Mouse (Mus musculus) embryo, embryonic 11.5 days (tissue): Measurements from ENCODE around the gene Agrn.
A peak's percentile ranks its signal among the peaks of the same experiment; 100 is the strongest.

Source experiments
- DNase-seq: peaks from one replicate; pipeline ENCODE4 v3.0.0-alpha.2; 2012; ENCODE audit warnings: low read depth, low spot score

Agrn gene

DNA sequence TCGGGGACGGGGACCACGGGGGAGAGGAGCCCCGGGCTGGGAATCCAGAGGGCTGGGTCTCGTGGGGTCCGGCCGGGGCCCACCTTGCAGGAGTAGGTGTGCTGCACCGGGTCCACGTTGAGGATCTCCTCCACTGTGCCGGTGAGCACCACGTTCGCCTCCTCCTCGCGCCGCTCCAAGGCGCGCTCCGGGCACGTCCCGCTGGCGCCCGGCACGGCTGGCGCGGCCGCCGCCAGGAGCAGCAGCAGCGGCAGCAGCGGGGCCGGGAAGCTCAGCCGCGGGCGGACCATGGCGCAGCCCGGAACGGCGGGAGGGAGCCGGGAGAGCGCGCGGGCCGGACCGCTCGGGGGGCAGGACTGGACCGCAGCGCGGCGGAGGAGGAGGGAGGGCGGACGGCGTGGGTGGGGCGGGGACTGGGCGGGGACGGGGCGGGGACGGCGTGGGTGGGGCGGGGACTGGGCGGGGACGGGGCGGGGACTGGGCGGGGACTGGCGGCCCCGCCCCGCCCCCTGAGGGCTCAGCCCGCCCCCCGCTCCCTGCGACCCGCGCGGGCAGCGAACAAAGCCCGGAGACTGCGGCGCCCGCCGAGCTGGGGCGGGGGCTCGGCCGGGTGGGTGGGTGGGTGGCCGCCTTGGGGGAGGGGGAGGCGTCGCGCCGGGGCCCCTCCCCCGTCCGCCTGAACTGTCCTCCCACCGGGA, at the start of gene Agrn:
Agrn (minus strand) TSS at position 358 of the 698 bp plus-strand sequence.
- DNase-seq, result peak; percentile 40

DNA sequence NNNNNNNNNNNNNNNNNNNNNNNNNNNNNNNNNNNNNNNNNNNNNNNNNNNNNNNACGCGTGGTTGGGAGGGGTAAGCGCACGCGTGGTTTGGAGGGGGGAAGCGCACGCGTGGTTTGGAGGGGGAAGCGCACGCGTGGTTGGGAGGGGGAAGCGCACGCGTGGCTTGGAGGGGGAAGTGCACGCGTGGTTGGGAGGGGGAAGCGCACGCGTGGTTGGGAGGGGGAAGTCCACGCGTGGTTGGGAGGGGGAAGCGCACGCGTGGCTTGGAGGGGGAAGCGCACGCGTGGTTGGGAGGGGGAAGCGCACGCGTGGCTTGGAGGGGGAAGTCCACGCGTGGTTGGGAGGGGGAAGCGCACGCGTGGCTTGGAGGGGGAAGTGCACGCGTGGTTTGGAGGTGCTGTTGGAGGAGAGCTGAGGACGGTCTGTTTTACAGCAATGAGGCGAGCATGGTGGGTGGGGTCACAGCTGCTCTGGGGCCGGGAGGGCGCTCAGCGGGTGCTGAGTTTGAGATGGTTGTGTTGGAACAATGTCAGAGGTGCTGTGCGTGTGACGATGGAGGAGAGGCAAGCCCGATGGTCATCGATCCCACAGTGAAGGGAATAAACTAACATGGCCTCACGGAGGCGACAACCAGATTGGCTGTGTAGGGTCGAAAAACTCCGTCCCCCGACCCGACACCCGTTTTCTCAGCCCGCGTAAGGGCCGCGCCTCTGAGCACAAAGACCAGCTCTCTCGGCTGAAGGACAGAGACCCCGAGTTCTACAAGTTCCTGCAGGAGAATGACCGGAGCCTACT, 39.6 kb upstream of the Agrn start:
- no peak for DNase-seq

GRCm38 (mm10) chr4:156235808-156236533, 38.7 kb upstream of the Agrn start, which contains the start of gene Noc2l:
Gene Noc2l (plus strand): TSS chr4:156236010.
- DNase-seq, result peak; percentile 89

DNA sequence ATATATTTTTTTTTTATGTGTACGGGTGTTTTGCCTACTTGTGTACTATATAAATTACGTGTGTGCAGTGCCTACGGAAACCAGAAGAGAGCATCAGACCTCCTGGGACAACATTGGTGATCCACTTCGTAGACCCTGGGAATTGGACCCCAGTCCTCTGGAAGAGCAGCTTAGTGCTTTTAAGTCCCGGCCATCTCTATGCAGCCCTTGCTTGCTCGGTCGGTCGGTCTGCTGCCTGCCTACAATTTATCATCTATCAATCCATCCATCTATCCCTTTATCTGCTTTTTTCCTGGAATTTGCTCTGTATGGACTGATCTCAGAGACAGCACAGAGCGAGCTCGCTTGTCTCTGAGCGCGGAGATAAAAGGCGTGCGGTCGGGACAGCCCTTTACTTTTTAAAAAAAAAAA, 38.1 kb upstream of the Agrn start:
- peak; percentile 42 for DNase-seq

DNA sequence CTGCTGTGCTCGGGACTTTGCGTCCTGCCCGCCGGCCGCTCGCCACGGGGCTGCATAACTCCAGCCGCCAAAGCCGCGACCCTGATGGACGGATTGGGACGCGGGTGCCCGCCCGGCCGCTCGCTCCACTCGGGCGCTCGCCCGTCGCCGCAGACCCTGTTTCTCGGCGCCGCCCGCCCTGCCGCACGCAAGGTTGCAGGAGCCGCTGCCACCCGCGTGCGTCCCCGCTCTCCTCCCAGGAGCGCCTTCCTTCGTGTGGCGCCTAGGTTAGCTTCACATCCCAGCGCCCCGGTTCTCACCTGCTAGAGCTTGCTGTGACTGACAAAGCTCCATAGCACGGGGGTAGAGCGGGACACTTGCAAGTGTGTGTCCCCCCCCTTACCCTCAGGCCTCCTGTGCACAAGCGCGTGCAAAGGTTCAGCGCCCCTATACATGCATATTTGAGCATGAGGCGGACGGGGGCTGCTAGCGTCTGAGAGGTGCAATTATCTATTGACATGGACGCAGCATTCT, 37.5 kb upstream of the Agrn start, which contains the start of gene Plekhn1:
Plekhn1 (minus strand) TSS at position 157 of the 513 bp plus-strand sequence.
- peak; percentile 52 for DNase-seq

- no peak for DNase-seq
Measured at GRCm38 (mm10) chr4:156234021-156234501, 36.8 kb upstream of the Agrn start.

DNA sequence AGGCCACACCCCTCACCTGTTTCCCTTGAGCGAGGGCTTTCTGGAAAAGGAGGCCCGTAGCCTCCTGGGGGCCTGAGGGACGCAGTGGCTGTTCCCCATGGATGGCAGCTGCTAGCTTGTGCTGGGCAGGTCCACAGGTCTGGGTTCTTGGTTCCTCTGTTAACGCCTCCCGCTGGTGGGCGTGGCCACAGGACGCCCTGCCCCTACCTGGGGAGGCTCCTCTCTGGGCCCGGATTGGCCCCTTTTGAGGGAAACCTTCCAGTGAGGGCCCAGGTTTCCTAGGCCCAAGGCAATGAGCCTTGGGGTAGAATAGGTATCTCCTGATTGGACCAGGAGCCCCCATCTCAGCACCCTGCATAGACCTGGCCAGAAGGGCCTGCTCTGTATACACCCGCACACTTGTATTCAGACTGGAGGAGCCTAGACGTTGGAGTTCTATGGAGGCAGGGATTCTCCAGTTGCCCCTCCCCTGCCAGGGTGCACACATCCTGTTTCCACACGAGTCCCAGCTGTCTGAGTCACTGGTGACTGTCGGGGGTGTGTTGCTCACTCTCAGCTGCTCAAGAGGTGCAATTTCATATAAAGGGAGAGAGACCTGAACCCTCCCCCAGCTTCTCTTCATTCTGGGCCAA, 31.2 kb upstream of the Agrn start:
- no peak for DNase-seq

- no peak for DNase-seq
Measured at GRCm38 (mm10) chr4:156227752-156228392, 30.6 kb upstream of the Agrn start.

DNA sequence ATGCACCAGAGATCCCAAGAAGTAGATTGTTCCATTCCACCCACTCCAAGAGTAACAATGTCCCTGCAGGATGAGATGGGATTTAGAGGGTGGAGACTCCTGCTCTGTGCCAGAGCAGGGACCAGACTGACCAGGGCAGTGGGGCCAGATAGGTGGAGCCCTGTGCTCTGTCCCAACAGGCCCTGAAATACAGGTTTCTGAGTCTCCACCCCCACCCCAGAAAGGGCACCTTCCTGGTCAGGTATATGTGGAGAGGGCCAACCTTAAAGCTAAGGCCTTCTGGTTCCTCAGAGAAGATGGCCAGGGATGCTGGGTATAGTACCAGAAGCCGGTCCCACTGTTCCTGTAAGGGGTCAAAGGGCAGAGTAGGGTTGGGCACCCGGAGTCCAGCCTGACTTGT, 27.0 kb upstream of the Agrn start:
- DNase-seq, result no peak

GRCm38 (mm10) chr4:156219936-156220335, 22.6 kb upstream of the Agrn start:
- DNase-seq, result no peak

DNA sequence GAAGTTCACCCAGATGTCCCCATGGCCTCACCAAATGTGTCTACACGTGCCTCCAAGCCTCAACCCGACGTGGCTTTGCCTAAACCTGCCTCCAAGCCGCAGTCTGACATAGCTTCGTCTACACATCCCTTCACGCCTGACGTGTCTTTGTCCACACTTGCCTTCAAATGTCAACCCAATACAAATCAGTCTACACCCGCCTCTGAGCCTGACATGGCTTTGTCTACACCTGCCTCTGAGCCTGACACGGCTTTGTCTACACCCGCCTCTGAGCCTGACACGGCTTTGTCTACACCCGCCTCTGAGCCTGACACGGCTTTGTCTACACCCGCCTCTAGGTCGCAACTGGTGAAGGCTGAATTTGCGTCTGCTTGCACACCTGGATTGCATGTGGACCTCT, 20.6 kb upstream of the Agrn start:
- no peak for DNase-seq

DNA sequence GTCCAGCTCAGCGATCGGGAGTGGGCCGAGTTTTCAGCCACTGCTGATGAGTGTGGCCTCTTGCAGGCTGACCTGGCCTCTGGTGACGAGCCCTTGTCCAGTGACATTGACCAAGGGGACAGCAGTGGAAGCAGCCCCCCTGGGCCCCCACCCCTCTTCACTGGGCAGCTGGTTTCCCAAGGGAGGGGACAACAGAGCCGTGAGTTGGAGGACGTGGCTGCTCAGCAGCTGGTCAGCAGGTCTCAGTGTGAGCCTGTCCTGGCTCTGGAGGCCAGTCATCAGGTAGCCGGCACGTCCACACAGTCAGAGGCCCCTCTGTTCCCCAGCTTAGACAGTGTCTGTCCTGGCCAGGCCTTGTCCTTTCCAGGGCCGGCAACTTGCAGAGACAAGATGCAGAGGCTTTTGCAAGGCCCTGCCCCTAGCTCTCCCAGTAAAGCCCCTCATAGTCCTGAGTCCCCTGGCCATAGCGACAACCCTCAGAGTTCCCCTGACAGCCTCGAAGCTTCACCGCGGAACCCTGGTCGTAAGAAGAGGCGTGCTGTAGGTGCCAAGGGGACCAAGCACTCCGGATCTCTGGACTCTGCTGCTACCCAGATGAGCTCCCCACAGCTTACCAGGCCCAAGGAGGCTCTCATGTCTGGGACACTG, 19.9 kb upstream of the Agrn start:
- DNase-seq, result no peak

GRCm38 (mm10) chr4:156216196-156216595, 18.9 kb upstream of the Agrn start:
- DNase-seq, result no peak

DNA sequence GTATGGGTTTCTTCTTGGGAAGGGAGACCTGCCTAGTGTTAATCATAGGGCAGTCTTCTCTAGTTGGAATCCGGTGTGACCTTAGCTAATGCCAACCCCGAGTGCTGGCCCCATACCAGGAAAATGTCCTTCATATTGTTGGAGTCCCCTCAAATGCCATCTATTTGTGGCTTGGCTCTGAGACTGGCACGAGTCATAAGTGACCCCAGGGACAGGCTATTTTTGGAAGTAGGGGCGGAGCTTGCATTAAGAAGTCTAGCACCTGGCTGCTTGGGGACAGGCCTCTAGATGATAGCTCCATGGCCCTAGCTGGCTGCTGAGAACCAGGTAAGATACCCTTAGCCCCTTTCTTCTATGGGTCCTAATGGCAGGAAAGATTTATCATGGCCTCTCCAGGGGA, 18.4 kb upstream of the Agrn start, which contains the start of gene Perm1:
Perm1 (plus strand) TSS at position 220 of the 400 bp plus-strand sequence.
- DNase-seq, result no peak

- no peak for DNase-seq
Measured at GRCm38 (mm10) chr4:156213134-156213533, 15.8 kb upstream of the Agrn start.

GRCm38 (mm10) chr4:156209963-156210635, 12.8 kb upstream of the Agrn start:
- no peak for DNase-seq

DNA sequence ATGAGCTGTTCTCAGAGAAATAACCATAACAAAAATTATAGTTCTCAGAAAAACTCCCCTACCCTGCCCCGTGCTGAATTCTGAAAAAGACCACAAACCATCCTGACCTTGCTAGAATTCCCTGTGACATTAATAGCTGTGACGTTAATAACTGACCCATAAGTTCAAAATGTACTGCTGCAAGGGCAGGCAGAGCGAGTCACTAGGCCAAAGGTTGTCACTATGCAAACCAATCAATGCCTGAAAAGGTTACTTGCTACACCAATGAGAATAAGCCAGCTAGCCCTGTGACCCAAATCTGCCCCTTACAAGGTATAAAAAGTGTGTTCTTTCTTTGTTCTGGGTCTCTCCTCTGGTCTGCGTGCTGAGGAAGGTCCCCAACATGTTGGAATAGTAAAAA, 11.6 kb upstream of the Agrn start:
- no peak for DNase-seq

GRCm38 (mm10) chr4:156203413-156204131, 6.3 kb upstream of the Agrn start:
- DNase-seq, result no peak

DNA sequence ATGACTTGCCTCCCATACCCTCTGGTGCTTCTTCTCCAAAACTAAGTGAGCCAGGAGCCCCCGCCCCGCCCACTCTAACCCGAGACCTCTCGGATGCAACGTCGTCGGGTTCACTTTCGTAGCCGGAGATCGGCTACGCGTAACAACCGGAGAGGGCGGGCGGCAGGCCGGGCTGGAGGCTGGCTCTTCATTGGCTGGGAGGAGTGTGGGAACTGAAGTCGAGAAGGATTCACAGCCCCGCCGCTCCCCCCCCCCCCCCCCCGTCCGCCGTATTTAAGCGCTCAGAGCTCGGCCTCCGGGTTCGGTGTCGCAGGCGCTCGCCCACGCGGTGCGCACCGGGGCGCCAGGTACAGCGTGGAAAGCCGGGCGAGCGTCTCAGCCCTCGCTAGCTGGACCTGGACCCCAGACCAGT, 5.7 kb upstream of the Agrn start, which contains the start of gene AW011738:
AW011738 (plus strand) TSS at position 304 of the 412 bp plus-strand sequence.
- peak; percentile 57 for DNase-seq
